Mouse (Mus musculus) left cerebral cortex, postnatal 14 days (tissue): ENCODE results near the gene Mecom. TPM values are rescaled to one million over a fixed set of nuclear protein-coding genes. Genes with fewer than 3 reads are reported as not detected.
A peak's percentile ranks its signal among the peaks of the same experiment; 100 is the strongest.

Experiments
- DNase-seq, 2 experiments: peaks; one replicate each; pipeline ENCODE4 v3.0.0; 2021 to 2022; ENCODE audit warnings: low spot score in 2 of 2, mixed read lengths in 1 of 2
- intact Hi-C: fragments of 180-260 bp; cut with DNase I; formaldehyde crosslinking; loops from one replicate; pipeline ENCODE4 v1.15.1; 2025
- total RNA-seq, 2 experiments: library from RNA; stranded (reverse); gene quantifications; 2 replicates each; pipeline ENCODE4 v1.2.3; 2021

Gene Mecom
- total RNA-seq, 2 experiments from 2014 or later: 5.2 to 6.0 TPM

DNA sequence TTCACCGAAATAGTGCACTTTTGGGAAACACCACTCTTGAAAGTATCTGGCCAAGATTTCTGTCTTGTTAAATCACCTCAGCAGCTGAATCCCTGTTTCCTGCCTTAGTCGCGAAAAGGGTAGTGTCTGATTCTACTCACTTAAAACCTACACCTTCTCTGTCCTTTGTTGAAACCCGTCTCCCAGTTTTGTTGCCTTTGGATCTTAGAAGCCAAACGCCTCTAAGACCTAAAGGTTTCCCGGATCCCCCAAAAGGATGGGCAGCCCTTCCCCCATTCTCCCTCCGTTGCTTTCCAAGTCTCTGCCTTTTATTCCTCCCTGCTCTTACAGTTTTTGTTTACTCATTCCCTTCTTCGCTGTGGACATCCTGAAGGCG, 32.0 kb downstream of the Mecom start:
- DNase-seq: no peak
- intact Hi-C loops: no loop called here

DNA sequence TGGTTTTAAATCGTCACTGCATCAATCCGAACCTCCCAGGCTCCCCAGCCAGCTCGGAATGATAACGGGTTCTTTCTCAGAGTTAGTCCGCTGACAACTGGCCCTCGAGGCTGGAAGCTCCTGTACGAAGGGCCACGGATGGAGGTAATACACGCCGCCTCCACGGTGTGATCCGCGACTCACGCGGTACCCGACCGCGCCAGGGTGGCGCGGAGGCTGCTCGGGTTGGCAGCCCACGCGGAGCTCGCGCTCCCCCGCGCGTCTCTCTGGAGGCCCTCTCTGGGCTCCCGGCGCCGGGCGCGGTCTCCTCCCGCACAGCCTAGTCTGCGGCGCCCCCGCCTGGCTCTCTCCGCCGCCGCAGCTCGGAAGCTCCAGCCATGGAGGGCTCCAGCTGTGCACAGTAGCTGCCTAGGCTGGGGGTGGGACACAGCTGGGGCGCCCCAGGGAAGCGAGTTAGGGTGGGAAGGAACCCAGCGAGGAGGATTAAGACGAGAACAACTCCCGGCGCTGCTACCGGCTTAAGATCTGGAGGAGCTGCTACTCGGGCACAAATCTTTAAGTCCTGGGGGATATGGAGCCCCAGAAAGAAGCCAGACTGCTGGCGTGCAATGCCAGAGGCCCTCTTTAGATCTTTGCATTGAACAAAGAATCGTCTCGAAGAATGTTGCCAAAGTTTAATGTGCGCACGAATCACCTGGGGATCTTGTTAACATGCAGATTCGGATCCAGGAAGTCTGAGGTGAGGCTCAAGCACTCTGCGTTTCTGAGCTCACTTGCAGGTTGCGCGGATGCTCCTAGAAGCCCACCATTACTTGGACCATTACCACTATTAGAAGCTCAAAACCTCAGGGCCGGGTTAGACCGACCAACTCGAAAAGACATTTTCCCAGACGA, 32.7 kb downstream of the Mecom start:
- DNase-seq: peak in 1 of 2 experiments; percentile 9
- intact Hi-C loops: no loop called here

DNA sequence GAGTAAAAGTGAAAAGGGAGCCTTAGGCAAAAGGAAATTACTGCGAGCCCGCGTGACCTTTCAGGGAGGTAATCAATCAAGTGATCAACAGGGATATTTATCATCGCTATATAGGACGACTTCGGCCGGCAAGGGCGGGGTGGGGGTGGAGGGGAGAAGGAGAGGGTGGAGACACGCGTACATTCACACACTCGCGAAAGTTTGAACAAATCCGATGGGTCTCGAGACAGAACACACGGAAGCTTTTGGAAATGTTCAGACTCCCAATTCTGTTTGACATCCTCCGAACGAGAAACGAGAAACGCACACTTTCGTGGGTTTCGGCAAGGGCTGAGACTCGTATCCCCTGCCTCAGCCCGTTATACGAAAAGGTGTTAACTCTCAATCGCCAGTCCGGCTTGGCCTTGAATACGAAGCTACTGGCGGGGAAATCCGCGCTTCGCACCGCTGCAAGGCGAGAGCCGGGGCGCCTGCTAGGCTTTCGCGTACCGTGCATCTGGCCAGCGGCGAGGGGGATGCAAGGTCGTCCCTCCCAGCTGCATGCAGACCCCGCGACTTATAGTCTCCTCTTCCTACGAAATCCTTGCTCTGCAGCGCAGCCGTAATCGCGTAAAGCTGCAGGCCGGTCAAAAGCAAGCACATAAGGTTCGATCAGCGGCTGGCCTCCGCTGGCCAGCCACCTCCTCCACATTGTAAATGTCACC, 33.6 kb downstream of the Mecom start:
- DNase-seq: peak in 1 of 2 experiments; percentile 3
- intact Hi-C loops: no loop called here

DNA sequence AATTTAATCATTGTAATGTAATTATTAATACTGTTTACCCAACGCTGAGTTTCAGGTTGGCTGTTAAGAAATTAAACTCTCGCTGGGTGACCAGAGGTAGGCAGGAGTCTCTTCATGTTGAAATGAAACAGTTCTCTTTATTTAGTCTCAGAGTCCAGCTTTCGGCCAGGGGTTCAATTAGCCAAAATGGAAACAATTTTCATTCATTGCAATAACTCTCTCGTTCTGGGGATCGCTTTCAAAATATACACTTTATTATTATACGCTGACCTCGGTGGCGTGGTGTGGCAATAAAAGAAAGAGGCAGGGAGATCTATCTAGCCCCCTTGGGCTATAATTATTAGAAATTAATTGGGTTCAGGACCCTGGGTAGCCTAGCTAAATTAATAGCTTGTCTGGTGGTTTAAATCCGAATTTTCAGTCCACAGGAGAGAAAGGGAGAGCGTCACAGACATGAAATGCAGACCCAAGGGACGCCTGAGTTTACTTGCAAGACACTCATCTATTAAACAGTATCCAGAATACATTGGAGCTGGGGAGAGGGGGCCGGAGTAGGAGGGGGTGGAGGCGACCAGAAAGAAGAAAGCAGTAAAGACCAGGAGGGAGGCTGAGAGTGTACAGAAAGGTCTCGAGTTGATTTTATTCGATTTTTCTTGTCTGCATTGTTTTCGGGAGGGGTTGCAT, 34.4 kb downstream of the Mecom start:
- intact Hi-C loops: no loop called here
- DNase-seq: no peak

DNA sequence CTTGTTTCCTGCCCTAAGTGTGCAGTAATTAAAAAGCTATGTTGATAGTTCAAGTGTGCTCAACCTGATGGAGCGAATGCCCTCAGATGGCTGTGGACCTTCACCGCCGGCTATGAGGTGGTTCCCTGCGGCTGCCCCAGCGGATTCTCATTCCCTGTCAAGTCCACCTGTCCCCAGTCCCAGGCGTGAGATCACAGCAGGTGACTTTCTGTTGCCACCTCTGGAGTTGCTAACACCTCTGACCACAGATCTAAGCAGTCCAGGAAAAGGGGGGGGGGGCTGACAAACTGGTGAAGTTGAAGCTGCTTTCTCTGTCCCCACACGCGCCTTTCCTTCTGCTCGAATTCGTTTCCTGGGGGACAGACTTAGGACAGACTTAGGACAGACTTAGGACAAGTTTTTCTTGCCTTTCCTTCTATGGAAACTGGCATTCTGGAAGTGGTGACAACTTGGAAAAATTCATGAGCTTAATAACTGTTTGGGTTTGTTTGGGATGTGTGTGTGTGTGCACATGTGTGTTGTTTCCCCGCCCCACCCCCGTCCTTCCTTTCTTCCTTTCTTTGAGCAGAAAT, 35.3 kb downstream of the Mecom start:
- intact Hi-C loops: no loop called here

DNA sequence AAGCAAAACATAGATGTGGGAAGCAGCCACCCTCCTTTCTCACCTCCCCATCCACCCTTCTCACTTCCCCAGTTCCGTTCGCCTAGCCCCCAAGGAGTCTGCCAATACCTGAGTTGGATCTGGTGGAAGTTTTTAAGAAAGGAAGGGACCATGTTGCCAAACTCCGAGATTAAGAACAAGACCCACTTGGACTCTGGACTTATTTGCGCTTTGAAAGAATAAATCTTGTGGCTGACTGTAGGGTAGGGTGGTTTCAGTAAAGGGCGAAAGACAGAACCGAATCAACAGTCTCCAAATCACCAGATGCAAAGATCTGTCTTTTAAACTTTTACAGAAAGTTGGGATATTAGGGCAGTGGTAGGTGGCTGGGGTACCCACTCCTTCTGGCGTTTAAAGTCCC, 36.0 kb downstream of the Mecom start:
- intact Hi-C loops: no loop called here
- DNase-seq: no peak

More for the DNA sequence above, 35.3 kb downstream of the Mecom start:
- no peak for DNase-seq

DNA sequence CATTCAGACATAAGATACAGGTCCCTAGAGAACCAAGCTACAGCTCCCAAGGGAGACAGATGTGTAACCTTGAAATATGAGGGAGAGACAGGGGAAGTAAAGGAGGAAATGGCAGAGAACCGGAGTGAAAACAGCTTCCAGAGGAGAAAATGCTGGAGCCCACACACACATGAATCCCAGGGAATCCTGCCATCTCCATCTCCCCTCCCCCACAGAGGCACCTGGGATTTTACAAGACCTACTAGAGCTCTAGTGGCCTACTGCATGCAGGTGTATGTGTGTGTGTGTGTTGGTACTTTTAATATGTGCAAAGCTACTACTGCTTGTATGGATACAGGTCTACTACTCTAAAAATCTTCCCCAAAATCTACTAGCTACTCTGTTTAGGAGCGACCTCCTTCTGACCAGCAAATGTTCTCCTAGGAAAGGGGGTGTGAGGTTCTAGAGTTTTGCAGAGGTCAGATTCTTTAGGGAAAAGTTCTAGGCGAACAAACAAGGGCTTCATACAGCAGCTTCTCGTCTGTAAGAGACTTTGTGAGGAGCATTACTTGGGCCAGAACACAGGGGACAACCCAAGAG, 36.7 kb downstream of the Mecom start:
- no peak for DNase-seq
- intact Hi-C loops: no loop called here

DNA sequence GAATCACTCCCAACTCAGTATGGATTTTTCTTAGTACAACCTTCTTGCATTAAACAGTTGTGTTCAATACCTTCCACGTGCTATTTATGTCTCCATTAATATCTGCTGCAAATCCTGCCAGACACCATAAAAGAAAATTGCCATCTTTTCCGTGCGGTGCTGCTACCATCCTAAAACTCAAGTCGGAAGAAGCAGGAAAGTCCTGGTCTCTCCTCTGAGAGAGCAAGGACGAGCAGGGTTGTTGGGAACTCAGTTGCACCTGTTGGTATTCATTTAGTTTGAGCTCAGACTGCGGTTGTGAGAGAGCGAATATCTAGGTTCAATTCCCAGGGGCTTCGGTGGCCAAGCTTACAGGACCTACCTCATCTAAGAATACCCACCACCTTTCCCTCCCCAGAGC, 37.2 kb downstream of the Mecom start:
- DNase-seq: no peak
- intact Hi-C loops: no loop called here

DNA sequence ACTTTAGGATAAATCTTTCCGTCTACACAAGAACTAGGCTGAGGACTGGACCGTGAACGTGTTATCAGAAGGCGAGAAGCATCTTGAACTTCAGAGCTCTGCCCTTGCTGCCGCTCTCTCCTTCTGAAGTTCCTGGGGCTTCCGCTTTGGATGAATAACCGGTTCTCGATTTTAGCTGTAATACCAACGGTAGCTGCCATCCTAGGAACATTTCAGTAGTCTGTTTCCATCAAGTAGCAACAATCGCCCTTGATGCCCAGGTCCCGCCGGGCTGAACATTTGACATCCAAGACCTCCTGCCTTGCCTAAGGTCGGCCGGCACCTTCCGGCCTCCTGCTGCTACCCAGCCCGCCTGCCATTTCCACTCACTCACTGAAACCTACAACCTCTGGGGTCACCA, 37.7 kb downstream of the Mecom start:
- intact Hi-C loops: no loop called here
- no peak for DNase-seq

DNA sequence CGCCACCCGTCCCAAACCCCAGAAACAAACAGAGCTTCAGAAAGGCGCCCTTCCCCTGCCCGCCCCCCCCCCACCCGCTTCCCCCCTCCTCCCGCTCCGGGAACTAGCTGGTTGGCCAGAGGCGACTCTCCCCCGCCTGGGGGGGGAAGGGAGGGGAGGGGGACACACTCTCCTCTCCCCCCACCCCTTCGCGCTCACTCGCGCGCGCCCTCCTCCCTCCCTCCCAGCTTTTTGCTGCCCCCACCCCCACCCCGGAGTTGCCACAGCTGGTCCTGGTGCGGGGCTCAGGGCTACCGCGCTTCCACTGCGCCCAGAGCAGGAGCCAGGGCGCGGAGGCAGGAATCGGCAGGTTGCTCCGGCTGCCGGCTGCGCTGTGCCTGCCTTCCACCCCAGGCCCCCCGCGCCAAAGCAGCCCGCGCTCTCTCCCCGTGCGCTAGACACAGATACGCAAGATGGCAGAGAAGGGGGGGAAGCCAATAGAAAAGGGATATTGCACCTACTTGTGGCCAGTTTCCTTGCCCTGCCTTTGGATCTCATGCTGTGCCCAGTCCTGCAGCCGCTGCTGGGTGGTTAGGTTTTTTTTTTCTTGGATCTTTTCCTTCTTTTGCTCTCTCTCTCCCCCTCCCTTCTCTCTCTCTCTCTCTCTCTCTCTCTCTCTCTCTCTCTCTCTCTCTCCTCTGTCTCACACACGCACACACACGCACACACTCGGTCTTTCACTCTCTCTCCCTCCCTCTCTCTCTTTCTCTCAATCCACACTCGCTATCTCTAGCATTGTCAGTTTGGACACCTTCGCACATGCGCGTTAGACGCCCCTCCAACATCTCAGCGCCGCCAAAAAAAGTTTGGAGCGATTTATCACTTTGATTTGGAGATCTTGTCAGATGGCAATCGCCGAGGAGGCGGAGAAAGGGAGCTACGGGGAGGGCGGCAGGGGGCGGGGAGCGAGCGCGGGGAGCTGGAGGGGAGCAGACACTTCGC, 38.6 kb downstream of the Mecom start:
- intact Hi-C loops: loop anchor here (1.0 to 5.0 kb wide), 2 partner anchors 287 to 494 kb away; no protein-coding TSS in a partner anchor
- no peak for DNase-seq

DNA sequence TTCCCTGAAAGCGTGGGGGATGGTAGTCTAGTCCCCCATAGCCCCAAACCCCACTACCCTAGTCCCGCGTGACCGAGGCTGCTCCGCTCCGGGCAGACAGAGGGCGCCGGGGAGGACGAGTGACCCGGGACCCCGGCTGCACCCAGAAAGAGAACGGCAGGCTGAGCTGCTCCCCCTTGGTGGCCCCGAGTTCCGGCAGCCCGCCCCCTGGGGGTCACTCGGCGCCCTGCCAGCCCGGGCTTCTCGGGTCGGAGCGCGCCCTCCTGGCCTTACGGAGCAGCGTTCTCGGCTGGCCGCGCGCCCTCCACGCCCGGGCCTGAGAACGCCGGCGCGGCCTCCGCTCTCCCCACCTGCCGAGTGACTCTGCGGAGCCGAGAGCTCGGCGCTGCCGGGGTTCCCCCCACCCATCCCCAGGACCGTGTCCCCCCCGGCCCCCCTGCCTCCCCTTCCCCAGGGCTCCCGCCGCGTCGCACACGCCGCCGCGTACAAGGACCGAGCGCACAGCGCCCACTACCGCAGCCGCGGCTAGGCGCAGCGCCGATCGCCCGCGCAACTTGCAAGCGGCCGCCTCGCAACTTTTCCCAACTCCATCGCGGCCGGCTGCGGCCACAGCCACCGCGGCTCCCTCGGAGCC, 39.4 kb downstream of the Mecom start:
- intact Hi-C loops: loop anchor here (1.0 to 5.0 kb wide), 2 partner anchors 286 to 493 kb away; no protein-coding TSS in a partner anchor
- peak in 1 of 2 experiments; percentile 30 for DNase-seq

DNA sequence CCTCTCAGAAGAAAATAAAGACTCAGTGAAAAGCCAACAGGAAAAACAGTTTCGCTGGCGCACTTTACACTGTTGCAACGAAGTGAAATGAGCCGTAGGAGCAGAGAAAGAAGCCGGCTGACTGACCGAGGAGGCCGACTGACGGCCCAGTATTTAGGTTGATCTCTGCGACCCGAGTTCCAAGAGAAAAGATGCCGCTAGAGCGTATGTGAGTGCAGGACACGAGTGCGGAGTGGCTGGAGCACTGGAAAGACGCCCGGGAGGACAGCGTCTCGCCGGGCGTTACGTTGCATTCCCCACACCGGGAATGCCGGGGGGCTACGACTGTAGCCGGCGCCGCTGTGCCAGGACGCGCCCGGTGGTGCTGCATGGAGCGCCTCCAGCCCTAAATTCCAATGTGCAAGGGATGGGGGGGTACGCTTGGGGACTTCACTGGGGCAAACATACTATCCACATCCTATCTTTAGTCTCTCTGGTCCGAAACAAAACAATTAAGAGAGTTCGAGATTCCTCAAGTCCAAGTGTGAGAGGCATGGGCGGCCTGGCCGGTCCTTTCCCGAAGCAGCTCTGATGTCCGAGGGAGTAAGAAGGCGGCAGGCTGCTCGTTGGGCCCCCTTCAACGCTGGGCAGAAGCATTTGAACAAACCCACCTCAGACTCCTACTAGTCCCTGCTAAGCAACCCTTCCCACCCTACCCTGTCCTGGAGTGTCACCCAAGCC, 40.1 kb downstream of the Mecom start:
- DNase-seq: peak in 1 of 2 experiments; percentile 9
- intact Hi-C loops: loop anchor here (1.0 to 5.0 kb wide), 2 partner anchors 285 to 492 kb away; no protein-coding TSS in a partner anchor

DNA sequence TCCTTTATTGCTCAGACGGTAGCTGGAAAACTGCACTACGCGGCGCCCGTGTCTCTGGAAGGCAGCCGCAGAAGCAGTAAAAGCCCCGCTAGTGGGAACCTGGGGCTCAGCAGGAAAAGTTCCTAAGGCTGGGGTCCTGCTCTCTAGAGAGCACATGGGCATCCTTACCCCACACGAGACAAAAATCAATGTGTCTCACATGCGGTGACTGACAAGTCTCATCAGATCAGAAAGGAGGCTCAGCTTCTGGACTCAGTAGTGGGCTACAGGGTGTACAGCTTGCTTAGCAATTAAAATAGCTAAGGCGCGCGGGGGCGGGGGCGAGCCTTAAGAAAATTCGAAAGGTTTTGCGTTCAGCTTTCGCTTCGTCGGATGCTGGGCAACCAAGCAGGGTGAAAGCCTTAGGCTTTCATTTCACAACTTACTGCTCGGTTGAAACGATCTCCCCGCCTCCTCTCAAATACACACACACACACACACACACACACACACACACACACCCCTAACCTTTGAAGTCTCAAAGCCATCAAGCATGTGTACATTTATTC, 40.7 kb downstream of the Mecom start:
- DNase-seq: peak; percentile 8 to 17
- intact Hi-C loops: loop anchor here (5.0 kb wide), 1 partner anchor 285 kb away; no protein-coding TSS in a partner anchor

DNA sequence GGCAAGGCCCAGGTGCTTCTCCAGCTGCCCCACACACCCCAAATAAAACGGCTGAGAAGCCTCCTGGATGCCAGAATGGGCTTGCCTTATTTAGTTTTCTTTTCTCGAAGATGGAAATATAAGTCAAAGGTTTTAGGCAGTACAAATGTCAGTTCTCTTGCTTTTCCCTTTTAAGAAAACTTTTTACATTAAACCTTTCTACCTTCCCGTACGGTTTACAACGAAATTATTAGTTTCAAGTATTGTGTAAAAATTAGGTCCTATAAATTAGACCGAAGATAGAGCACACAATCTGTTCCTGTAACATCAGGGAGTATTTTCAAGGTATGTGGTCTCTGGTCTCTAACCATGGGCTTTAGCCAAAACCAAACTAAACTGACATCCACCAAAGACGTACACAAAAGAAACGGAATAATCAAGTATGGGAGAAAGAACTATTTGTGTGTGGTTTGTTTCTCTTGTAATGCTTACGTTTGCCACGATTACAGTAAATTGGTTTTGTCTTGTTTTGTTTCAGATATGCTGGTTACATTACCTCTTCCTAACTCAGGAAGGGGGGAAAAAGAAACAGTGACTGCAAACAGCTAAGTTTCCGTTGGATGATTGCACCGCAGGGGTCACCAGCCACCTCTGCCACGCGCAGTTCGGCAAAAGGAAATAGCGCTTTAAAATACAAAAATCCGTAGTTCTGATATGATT, 41.3 kb downstream of the Mecom start:
- no peak for DNase-seq
- intact Hi-C loops: loop anchor here (5.0 kb wide), 1 partner anchor 284 kb away; no protein-coding TSS in a partner anchor

DNA sequence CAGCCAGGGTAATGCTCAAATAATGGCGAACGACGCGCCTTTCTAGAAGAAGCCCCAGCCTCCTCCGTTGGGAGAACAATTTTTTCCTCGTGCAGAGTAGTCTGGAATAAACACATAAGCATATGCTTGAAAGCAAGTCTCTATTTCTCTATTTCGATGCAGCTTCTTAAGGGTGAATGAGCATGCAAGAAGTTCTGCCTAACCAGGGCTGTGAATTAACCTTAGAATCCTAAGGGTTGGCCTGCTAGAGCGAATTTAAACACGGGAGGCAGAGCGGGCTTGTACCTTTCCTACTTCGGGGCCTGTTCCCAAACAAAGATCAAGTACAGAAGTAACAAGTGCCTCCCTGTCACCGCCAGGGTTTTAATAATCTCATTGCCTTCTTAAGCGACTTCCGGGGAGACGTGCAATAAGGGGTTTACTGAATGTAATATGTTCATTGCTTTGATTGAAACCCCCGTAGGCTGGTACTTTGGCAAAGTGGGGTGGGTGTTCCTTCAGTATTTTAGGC, 42.0 kb downstream of the Mecom start:
- intact Hi-C loops: loop anchor here (5.0 kb wide), 1 partner anchor 283 kb away; no protein-coding TSS in a partner anchor

DNA sequence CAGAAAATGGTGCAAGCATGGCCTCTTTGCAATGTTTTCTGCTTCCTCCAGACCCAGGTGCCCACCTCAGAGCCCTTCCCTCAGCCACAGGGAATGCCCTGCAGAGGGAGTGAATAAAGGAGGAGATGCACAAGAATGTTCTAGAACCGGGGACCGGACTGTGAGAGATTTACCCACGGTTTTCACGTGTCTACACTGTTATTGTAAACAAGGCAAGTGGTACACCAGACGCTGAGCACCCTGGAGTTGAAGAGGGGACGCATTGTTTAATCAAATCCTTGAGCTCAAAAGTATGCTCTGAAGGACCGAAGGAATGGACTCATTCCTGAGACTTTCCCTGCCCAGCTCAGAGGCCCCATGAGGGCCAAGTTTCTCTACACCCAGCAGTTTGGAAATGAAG, 43.2 kb downstream of the Mecom start:
- DNase-seq: no peak
- intact Hi-C loops: no loop called here

More for the DNA sequence above, 42.0 kb downstream of the Mecom start:
- DNase-seq: no peak
